21 mouse cellular contexts compared by ENCODE assay signal in genomic region chr12:82455700-82456413, GRCm38 (mm10).
DNase-seq lines count a peak whose midpoint lies in the region; ATAC-seq and TF ChIP-seq lines count a peak whose summit lies in the region.
"Had no signal": no experiment of that assay in that cellular context is flagged by ENCODE, and none has a peak within 500 bp of the region (broad histone marks: within the 10 kb centered on the region; RNA-seq: fewer than 3 reads in every experiment).

No protein-coding gene starts in this region.

- peak overlapping the region; percentile 26; the same call in 1 of the 2 replicates for H3K4me2 ChIP-seq in intestine, embryonic 16.5 days (ENCODE audit: low read depth, low read length)
- no peak overlapping the region for H3K4me2 ChIP-seq in liver, embryonic 16.5 days (ENCODE audit: low read depth, low read length)
- H3K4me2 ChIP-seq: embryonic facial prominence, embryonic 12.5 days; forebrain, embryonic 12.5 days; heart, embryonic 11.5 days; hindbrain, embryonic 15.5 days; midbrain, embryonic 15.5 days; neural tube, embryonic 12.5 days had no signal

- no peak for TF ChIP-seq POLR2A in kidney, adult 2 months (IDR thresholded peaks at IDR 0.05; ENCODE audit: low read depth, low read length)
- TF ChIP-seq POLR2A in liver, adult 2 months (IDR thresholded peaks at IDR 0.05; ENCODE audit: extremely low read depth, insufficient read depth, low read length): no peak

- no peaks in the 10 kb centered on the region for H3K9me3 ChIP-seq in intestine, embryonic 16.5 days (ENCODE audit: control insufficient read depth, low read length)
- no peaks in the 10 kb centered on the region for H3K9me3 ChIP-seq in liver, embryonic 16.5 days (replicated peaks; ENCODE audit: control insufficient read depth, low read length)
- H3K9me3 ChIP-seq: forebrain, embryonic 12.5 days; hindbrain, embryonic 15.5 days; midbrain, embryonic 15.5 days; neural tube, embryonic 12.5 days had no signal

- peak; percentile 74 for ATAC-seq in intestine, embryonic 16.5 days
- peak; percentile 85 for ATAC-seq in liver, embryonic 16.5 days (ENCODE audit: low read depth)
- no peak for ATAC-seq in erythroid progenitor cell, adult 5-6 weeks (replicated peaks; ENCODE audit: low FRiP score, poor library complexity, severe bottlenecking)
- ATAC-seq: CD4-positive, CD25-positive, alpha-beta regulatory T cell, adult 4 months; midbrain, embryonic 15.5 days had no signal

- H3K9ac ChIP-seq in intestine, embryonic 16.5 days (ENCODE audit: low read depth, low read length): no peak overlapping the region
- H3K9ac ChIP-seq in liver, adult 2 months (ENCODE audit: low read depth, low read length): peak overlapping the region; percentile 39; the same call in 1 of the 2 replicates
- H3K9ac ChIP-seq in liver, embryonic 16.5 days (ENCODE audit: low read depth, low read length): no peak overlapping the region
- H3K9ac ChIP-seq: embryonic facial prominence, embryonic 12.5 days; forebrain, embryonic 12.5 days; hindbrain, embryonic 15.5 days; midbrain, embryonic 15.5 days; neural tube, embryonic 12.5 days had no signal

- H3K4me3 ChIP-seq in kidney, adult 2 months (ENCODE audit: insufficient read depth, low read depth, low read length): no peak overlapping the region
- H3K4me3 ChIP-seq in intestine, embryonic 16.5 days (ENCODE audit: low read length): no peak overlapping the region
- H3K4me3 ChIP-seq in liver, adult 2 months (ENCODE audit: insufficient read depth, low read depth, low read length): peak overlapping the region; percentile 26
- H3K4me3 ChIP-seq in liver, embryonic 16.5 days (ENCODE audit: low read depth, low read length): no peak overlapping the region
- H3K4me3 ChIP-seq: embryonic facial prominence, embryonic 12.5 days; forebrain, embryonic 12.5 days; hindbrain, embryonic 15.5 days; midbrain, embryonic 15.5 days; neural tube, embryonic 12.5 days had no signal

- 56% methylated on average over 10 of the region's 10 CpGs for WGBS in kidney, adult 2 months
- 56% methylated on average over 10 of the region's 10 CpGs for WGBS in intestine, embryonic 16.5 days
- 30% methylated on average over 10 of the region's 10 CpGs for WGBS in liver, adult 2 months
- 53% methylated on average over 10 of the region's 10 CpGs for WGBS in liver, embryonic 16.5 days (ENCODE audit: insufficient replicate concordance)

- no peak overlapping the region for H3K27ac ChIP-seq in kidney, adult 2 months (ENCODE audit: insufficient read depth, low read depth, low read length)
- H3K27ac ChIP-seq in intestine, embryonic 16.5 days (ENCODE audit: low read length): peak overlapping the region; percentile 51
- peak overlapping the region; percentile 34 for H3K27ac ChIP-seq in liver, adult 2 months (replicated peaks; ENCODE audit: insufficient read depth, low read depth, low read length)
- peak overlapping the region; percentile 52 for H3K27ac ChIP-seq in liver, embryonic 16.5 days (ENCODE audit: low read length)
- H3K27ac ChIP-seq: embryonic facial prominence, embryonic 12.5 days; forebrain, embryonic 12.5 days; hindbrain, embryonic 15.5 days; midbrain, embryonic 15.5 days; neural tube, embryonic 12.5 days had no signal

- peak; percentile 44 for DNase-seq in kidney, adult 2 months
- DNase-seq in kidney, postnatal 4 days: no peak
- peak; percentile 79 for DNase-seq in liver, adult 2 months (ENCODE audit: extremely low read depth, low read depth, low spot score)
- no peak for DNase-seq in cerebellum, postnatal 10 days
- DNase-seq in layer of hippocampus, adult 9-11 months: no peak
- DNase-seq: adrenal gland, postnatal 14 days; cerebellum, adult 9-10 months; lung, postnatal 4 days; retina, postnatal 1 day; right cerebral cortex, postnatal 25 days; thymus, postnatal 14 days had no signal

- H3K79me2 ChIP-seq in liver, adult 2 months (ENCODE audit: control insufficient read depth, insufficient read depth, low read length): no peaks in the 10 kb centered on the region

- TF ChIP-seq CTCF in kidney, adult 2 months (conservative IDR thresholded peaks at IDR 0.05; ENCODE audit: insufficient read depth, insufficient read length, low read depth, low read length): no peak
- no peak for TF ChIP-seq CTCF in liver, adult 2 months (IDR thresholded peaks at IDR 0.05; ENCODE audit: low read depth, low read length)

- no peaks in the 10 kb centered on the region for H3K36me3 ChIP-seq in kidney, adult 2 months (ENCODE audit: control insufficient read depth, insufficient read depth, low read length)
- H3K36me3 ChIP-seq in intestine, embryonic 16.5 days (ENCODE audit: control insufficient read depth, insufficient read depth, low read length): no peaks in the 10 kb centered on the region
- no peaks in the 10 kb centered on the region for H3K36me3 ChIP-seq in liver, adult 2 months (ENCODE audit: control insufficient read depth, insufficient read depth, low read length)
- H3K36me3 ChIP-seq in liver, embryonic 16.5 days (ENCODE audit: control insufficient read depth, insufficient read depth): no peaks in the 10 kb centered on the region
- H3K36me3 ChIP-seq: embryonic facial prominence, embryonic 12.5 days; forebrain, embryonic 12.5 days; hindbrain, embryonic 15.5 days; midbrain, embryonic 15.5 days; neural tube, embryonic 12.5 days had no signal

- peaks cover 6% of the 10 kb centered on the region; the same call in 1 of the 2 replicates for H3K4me1 ChIP-seq in kidney, adult 2 months (ENCODE audit: control insufficient read depth, insufficient read depth, low read length)
- no peaks in the 10 kb centered on the region for H3K4me1 ChIP-seq in intestine, embryonic 16.5 days (ENCODE audit: control insufficient read depth, insufficient read depth, low read length)
- H3K4me1 ChIP-seq in liver, adult 2 months (ENCODE audit: control insufficient read depth, insufficient read depth, low read length): peaks cover 7% of the 10 kb centered on the region
- no peaks in the 10 kb centered on the region; the same call in 1 of the 2 replicates for H3K4me1 ChIP-seq in liver, embryonic 16.5 days (ENCODE audit: control insufficient read depth, low read depth, low read length)
- H3K4me1 ChIP-seq: embryonic facial prominence, embryonic 12.5 days; forebrain, embryonic 12.5 days; hindbrain, embryonic 15.5 days; midbrain, embryonic 15.5 days; neural tube, embryonic 12.5 days had no signal

- no peaks in the 10 kb centered on the region for H3K27me3 ChIP-seq in kidney, adult 2 months (replicated peaks; ENCODE audit: control insufficient read depth, insufficient read depth, low read length)
- no peaks in the 10 kb centered on the region for H3K27me3 ChIP-seq in intestine, embryonic 16.5 days (replicated peaks; ENCODE audit: control insufficient read depth, insufficient read depth, low read length)
- no peaks in the 10 kb centered on the region for H3K27me3 ChIP-seq in liver, adult 2 months (ENCODE audit: control insufficient read depth, insufficient read depth, low read length)
- H3K27me3 ChIP-seq in liver, embryonic 16.5 days (ENCODE audit: control insufficient read depth, insufficient read depth, low read depth, low read length): no peaks in the 10 kb centered on the region
- H3K27me3 ChIP-seq: embryonic facial prominence, embryonic 12.5 days; forebrain, embryonic 12.5 days; hindbrain, embryonic 15.5 days; midbrain, embryonic 15.5 days; neural tube, embryonic 12.5 days had no signal

Comparison
In these comparisons a context has a peak if more than half of its experiments do, and no peak if none do; other contexts are left out.
1. DNase-seq: peak in kidney, adult 2 months (single experiment) and liver, adult 2 months (single experiment); none in kidney, postnatal 4 days (0 of 2), cerebellum, postnatal 10 days (0 of 2) and layer of hippocampus, adult 9-11 months (single experiment).